Mouse (Mus musculus): ENCODE data around the gene Mark3. TPM values are rescaled to one million over a fixed set of nuclear protein-coding genes. Genes with fewer than 3 reads are reported as not detected.

Gene Mark3
- polyA plus RNA-seq, 1 experiment from 2014 or later: 42.1 TPM

DNA sequence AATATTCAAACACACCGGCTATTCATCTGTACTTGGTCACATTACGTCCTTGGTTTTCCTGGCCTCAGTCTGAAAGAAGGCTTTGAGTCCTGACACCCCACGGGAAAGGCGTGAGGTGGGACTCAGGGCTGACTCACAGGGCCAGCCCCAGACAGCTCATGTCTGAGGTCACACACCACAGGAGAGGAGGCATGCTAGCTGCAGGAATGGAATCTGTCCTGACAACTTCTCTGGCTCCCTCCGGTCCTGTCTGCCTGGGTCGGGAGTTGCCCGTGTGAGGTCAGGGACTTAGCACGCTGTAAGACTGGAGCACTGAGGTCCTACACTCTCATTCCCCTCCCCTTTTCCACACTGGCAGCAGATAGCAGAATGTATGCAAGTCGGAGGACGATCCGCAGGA lies 5.5 kb upstream of the Mark3 start:
- H3K27me3 ChIP-seq (ENCODE audit: poor library complexity, severe bottlenecking): no peaks in the 10 kb centered on the region
- H3K36me3 ChIP-seq (replicated peaks): peaks cover 5% of the 10 kb centered on the region; the same call in 1 of the 2 replicates
- no peak overlapping the region for H3K27ac ChIP-seq
- 82% methylated on average over 11 of the region's 11 CpGs for WGBS
- peaks cover 14% of the 10 kb centered on the region for H3K4me1 ChIP-seq
- H3K4me3 ChIP-seq: no peak overlapping the region
- no peaks in the 10 kb centered on the region for H3K9me3 ChIP-seq
- DNase-seq (ENCODE audit: extremely low spot score, low spot score): no peak

DNA sequence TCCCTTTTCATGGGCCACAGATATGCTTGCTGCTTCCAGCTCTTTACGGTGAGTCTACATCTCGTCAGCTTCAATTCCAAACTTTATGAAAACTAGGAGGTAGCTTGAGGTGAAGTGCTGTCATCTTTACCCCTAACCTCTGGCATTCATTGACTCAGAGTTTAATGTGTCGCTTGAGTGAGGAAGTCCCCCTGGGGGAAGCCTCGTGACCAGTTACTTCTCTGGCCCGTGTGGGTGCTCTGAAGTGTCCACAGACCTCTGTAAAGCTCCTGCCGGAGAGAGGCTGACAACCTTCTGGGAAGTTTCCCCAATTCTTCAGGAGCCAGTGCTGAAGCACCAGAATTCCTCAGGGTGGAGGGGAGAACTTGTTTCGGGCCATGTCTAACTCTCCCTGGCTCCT lies 1.9 kb upstream of the Mark3 start:
- no peaks in the 10 kb centered on the region for H3K9me3 ChIP-seq
- no peaks in the 10 kb centered on the region for H3K27me3 ChIP-seq (ENCODE audit: poor library complexity, severe bottlenecking)
- H3K4me3 ChIP-seq: no peak overlapping the region
- DNase-seq (ENCODE audit: extremely low spot score, low spot score): no peak
- peaks cover 14% of the 10 kb centered on the region for H3K36me3 ChIP-seq (replicated peaks)
- peaks cover 34% of the 10 kb centered on the region for H3K4me1 ChIP-seq
- H3K27ac ChIP-seq: no peak overlapping the region
- WGBS: 84% methylated on average over 7 of the region's 7 CpGs

DNA sequence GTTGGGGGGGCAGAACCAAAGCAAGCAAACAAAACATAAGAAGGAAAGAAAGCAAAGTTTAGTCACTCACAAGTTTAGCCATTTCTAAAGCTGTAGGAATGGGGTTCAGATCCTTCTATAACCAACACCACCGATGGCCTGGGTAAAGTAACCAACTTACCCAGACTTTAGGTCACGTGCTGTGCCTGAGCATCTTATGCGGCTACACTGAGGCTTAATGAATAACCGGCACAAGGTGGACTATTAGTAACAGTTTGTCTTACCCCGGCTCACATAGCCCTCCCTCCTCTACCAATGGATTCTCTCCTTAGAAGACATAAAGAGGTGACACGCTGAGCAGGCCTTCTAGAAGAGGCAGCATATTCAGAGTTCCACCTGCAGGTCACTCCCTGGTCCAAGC lies 1.0 kb upstream of the Mark3 start:
- Histone ChIP-seq H3K27me3 (ENCODE audit: poor library complexity, severe bottlenecking) (no peaks in the 10 kb centered on the region), H3K9me3 (no peaks in the 10 kb centered on the region), H3K4me3 (peak overlapping the region; percentile 100), H3K4me1 (peaks cover 34% of the 10 kb centered on the region), H3K36me3 (replicated peaks) (peaks cover 18% of the 10 kb centered on the region), H3K27ac (peak overlapping the region; percentile 97)
- no peak for DNase-seq (ENCODE audit: extremely low spot score, low spot score)
- 44% methylated on average over 6 of the region's 6 CpGs for WGBS

DNA sequence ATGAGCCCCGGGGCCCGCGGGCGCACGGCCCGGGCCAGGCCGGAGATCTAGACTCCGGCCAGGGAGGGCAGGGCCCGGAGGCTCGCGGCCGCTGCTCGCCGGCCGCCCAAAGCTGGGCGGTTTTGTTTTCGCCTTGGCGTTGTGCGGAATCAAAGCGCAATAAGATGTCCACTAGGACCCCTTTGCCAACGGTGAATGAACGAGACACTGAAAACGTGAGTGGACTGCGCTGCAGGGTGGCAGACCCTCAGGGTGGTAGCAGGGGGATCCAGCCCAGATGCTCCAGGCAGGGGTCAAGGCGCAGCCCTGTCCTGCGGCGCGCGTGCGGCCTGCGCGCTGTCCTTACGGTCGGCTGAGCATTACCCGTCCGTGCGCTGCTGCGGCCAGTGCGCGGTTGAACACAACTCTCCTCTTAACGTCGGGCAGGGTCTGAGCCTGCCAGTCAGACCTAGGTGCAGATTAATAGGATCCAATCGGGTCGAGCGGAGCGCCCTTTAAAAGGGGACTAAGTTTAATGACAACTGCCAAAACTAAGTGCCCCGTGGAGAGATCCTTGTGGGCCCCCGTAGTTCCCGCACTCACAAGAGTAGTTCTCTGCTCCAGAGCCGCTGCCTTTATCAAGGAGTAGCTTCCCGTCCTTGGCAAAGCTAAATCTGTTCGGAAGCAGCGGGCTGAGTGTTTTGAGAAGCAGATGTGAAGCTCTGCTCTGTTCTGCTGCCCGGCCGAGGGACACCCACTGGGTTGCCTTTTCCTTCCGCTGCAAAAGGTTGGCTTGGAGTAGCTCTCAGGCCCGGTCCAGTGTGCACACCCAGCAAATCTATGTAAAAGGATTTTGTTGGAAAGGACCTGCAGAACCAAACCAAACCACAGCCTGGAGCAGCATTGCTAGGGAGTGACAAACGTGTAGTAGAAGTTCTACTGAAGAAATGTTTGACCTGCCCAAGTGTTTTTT lies 840 bp downstream of the Mark3 start:
- Histone ChIP-seq H3K9me3 (no peaks in the 10 kb centered on the region), H3K36me3 (replicated peaks) (peaks cover 34% of the 10 kb centered on the region), H3K27ac (peak overlapping the region; percentile 97), H3K4me1 (peaks cover 34% of the 10 kb centered on the region), H3K4me3 (peak overlapping the region; percentile 100), H3K27me3 (ENCODE audit: poor library complexity, severe bottlenecking) (no peaks in the 10 kb centered on the region)
- WGBS: under 1% methylated on average over 58 of the region's 58 CpGs
- DNase-seq (ENCODE audit: extremely low spot score, low spot score): peak; percentile 53

DNA sequence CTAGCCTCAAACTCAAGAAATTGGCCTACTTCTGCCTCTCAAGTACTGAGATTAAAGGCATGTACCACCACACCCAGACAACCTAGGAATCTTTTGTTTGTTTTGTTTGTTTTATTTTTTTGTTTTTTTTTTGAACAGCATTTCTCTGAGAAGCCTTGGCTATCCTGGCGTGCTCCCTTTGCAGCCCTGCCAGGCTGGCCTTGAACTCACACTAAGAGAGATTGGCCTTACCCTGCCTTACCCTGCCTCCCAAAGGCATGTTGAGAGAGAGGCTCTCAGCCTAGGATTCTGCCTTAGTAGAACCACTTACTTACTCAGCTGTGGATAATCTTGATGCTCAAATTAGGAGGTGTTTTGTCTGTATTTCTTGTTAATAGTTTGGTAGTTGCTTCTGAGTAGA lies 8.7 kb downstream of the Mark3 start:
- no peak overlapping the region for H3K27ac ChIP-seq
- H3K4me3 ChIP-seq: no peak overlapping the region
- 92% methylated on average over 1 of the region's 1 CpGs for WGBS
- DNase-seq (ENCODE audit: extremely low spot score, low spot score): no peak
- peaks cover 9% of the 10 kb centered on the region for H3K4me1 ChIP-seq
- no peaks in the 10 kb centered on the region for H3K9me3 ChIP-seq
- H3K36me3 ChIP-seq (replicated peaks): peaks cover 28% of the 10 kb centered on the region
- H3K27me3 ChIP-seq (ENCODE audit: poor library complexity, severe bottlenecking): no peaks in the 10 kb centered on the region

DNA sequence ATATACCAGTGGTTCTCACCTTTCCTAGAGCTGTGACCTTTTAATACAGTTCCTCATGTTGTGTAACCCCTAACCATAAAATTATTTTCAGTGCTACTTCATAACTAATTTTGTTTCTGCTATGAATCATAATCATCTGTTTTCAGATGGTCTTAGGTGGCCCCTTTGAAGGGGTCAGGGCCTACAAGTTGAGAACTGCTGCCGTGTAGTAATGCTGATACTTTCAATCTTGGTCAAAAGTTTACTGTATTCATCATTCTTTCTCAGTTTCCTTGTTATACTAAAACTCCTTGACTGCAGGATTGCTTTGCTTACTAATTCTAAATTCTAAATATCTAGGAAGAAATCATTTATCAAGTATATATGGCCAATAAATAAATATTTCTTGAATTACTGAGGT lies 10.1 kb downstream of the Mark3 start:
- H3K4me3 ChIP-seq: no peak overlapping the region
- DNase-seq (ENCODE audit: extremely low spot score, low spot score): no peak
- 89% methylated on average over 1 of the region's 1 CpGs for WGBS
- no peaks in the 10 kb centered on the region for H3K27me3 ChIP-seq (ENCODE audit: poor library complexity, severe bottlenecking)
- H3K27ac ChIP-seq: no peak overlapping the region
- peaks cover 23% of the 10 kb centered on the region for H3K36me3 ChIP-seq (replicated peaks)
- H3K4me1 ChIP-seq: peaks cover 14% of the 10 kb centered on the region
- no peaks in the 10 kb centered on the region for H3K9me3 ChIP-seq

DNA sequence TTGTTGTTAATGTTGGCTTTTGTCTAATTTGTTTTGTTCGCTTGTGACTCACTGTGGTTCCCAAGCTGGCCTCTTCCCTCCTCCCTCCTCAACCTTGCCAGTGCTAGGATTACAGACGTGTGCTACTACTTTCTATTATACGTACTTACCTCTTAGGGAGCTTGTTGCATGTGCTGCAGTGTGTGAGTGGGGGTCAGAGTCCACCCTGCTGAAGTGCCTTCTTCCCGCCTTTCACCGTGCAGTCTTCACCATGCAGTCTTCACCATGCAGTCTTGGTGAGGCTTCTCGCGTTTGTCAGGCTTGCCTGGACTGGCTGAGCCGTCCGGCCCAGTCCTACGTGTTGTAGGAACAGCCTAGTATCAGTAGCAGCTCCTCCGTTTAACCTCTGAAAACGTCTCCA lies 12.9 kb downstream of the Mark3 start:
- H3K9me3 ChIP-seq: no peaks in the 10 kb centered on the region

DNA sequence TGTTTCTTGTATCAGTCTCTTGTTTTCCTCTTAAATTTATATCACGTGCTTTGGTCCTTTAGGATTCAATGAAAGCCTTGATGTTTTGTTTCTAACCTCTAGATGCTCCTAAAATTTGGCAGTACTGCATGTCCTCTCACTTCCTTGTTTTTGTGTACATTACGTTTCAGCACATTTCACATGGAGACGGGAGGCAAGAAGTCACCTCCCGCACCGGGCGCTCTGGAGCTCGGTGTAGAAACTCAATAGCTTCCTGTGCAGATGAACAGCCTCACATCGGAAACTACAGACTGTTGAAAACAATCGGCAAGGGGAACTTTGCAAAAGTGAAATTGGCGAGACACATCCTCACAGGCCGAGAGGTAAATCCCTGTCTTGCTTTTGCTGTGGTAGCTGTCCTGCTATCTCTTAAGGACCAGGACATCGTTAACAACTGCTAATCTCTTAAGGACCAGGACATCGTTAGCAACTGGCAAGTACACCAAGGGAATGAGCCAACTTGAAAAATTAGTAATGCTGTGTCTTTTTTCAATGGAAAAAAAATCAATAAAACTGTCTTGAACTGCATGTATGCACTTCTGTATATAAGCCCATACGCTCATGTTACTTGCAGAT lies 18.2 kb downstream of the Mark3 start:
- H3K27me3 ChIP-seq (ENCODE audit: poor library complexity, severe bottlenecking): no peaks in the 10 kb centered on the region
- H3K4me3 ChIP-seq: no peak overlapping the region
- no peak overlapping the region for H3K27ac ChIP-seq
- 0 out of 2 replicates have a peak, but pooled peaks cover 5% of the 10 kb centered on the region for H3K4me1 ChIP-seq
- 89% methylated on average over 14 of the region's 14 CpGs for WGBS
- H3K36me3 ChIP-seq (replicated peaks): peaks cover 63% of the 10 kb centered on the region
- DNase-seq (ENCODE audit: extremely low spot score, low spot score): no peak
- H3K9me3 ChIP-seq: no peaks in the 10 kb centered on the region

More for the DNA sequence above, 12.9 kb downstream of the Mark3 start:
- WGBS: 88% methylated on average over 12 of the region's 12 CpGs
- peaks cover 11% of the 10 kb centered on the region for H3K36me3 ChIP-seq (replicated peaks)
- H3K27me3 ChIP-seq (ENCODE audit: poor library complexity, severe bottlenecking): no peaks in the 10 kb centered on the region
- H3K4me1 ChIP-seq: peaks cover 14% of the 10 kb centered on the region
- no peak overlapping the region for H3K4me3 ChIP-seq
- DNase-seq (ENCODE audit: extremely low spot score, low spot score): no peak
- H3K27ac ChIP-seq: no peak overlapping the region

DNA sequence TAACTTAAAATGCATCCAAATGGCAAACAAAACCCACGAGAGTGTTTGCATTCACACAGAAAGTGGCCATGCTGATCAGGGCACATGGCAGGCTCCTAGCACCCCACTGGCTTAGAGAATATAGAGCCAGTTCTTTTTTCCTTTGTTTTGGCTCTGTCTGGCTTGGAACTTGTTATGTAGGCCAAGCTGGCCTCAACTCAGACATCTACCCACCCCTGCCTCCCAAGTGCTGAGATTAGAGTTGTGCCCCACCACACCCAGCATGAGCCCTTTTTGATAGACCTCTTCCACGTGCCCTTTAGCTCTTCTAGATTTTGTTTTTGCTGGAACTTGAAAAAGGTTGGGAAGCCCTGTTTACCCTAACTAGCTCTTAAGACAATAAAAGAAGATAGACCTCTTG lies 19.5 kb downstream of the Mark3 start:
- peaks cover 70% of the 10 kb centered on the region for H3K36me3 ChIP-seq (replicated peaks)
- 78% methylated on average over 2 of the region's 2 CpGs for WGBS
- H3K27me3 ChIP-seq (ENCODE audit: poor library complexity, severe bottlenecking): no peaks in the 10 kb centered on the region
- DNase-seq (ENCODE audit: extremely low spot score, low spot score): no peak
- no peak overlapping the region for H3K4me3 ChIP-seq
- no peaks in the 10 kb centered on the region for H3K9me3 ChIP-seq
- H3K27ac ChIP-seq: no peak overlapping the region
- no peaks in the 10 kb centered on the region for H3K4me1 ChIP-seq

DNA sequence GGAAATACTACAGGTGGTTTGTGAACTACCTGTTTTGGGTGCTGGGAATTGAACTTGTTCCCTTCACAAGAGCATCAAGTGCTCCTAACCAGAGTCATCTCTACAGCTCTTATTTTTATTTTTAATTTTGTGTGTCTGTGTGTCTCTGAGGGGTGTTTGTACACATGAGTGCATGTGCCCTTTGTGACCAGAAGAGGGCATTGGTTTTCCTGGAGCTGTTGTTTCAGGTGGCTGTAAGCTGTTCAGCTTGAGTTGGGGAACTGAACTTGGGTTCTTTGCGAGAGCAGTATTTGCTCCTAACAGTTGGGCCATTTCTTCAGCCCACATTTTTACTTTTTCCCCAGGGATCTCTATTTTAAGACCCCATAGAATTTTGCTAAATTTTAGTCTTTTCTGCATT lies 23.0 kb downstream of the Mark3 start:
- WGBS: 98% methylated on average over 1 of the region's 1 CpGs
- H3K36me3 ChIP-seq (replicated peaks): peaks cover 98% of the 10 kb centered on the region

DNA sequence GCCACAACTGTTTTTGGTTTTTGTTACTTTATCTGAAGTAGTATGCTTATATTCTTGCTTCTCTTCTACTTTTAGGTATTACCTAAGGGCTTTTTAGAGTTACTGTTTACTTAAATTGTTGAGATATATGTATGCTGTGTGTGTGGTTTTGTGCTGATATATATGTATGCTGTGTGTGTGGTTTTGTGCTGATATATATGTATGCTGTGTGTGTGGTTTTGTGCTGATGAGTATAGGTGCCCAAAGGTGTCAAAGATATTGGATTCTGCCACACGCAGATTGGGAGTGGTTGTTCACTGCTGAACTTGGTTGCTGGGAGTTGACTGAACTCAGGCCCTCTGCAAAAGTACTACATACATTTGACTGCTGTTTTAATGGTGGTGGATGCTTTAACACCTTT lies 24.6 kb downstream of the Mark3 start:
- Histone ChIP-seq H3K27me3 (ENCODE audit: poor library complexity, severe bottlenecking) (no peaks in the 10 kb centered on the region), H3K4me3 (no peak overlapping the region), H3K27ac (no peak overlapping the region), H3K9me3 (no peaks in the 10 kb centered on the region), H3K36me3 (replicated peaks) (peaks cover 98% of the 10 kb centered on the region), H3K4me1 (no peaks in the 10 kb centered on the region)
- 97% methylated on average over 1 of the region's 1 CpGs for WGBS
- DNase-seq (ENCODE audit: extremely low spot score, low spot score): no peak

More for the DNA sequence above, 23.0 kb downstream of the Mark3 start:
- no peak overlapping the region for H3K4me3 ChIP-seq
- no peaks in the 10 kb centered on the region for H3K9me3 ChIP-seq
- DNase-seq (ENCODE audit: extremely low spot score, low spot score): no peak
- no peaks in the 10 kb centered on the region for H3K27me3 ChIP-seq (ENCODE audit: poor library complexity, severe bottlenecking)
- H3K27ac ChIP-seq: no peak overlapping the region
- no peaks in the 10 kb centered on the region for H3K4me1 ChIP-seq

DNA sequence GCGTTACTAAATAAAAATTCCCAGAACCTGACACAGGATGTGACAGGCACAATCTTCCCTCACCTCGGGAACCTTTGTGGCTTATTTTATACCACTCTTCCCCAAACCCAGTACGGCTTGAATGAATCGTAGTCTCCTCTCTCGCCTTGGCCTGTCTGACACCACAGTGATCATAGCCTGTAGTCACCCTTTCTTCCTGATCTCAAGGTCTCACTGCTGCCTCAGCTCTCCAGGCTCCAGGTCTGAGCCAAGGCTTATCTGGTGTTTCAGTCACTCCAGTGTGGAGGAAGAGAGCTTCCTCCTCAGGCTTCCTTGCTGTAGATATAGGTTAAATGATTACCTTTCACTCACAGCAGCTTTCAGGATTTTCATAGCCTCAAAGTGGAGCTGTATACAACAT lies 25.3 kb downstream of the Mark3 start:
- H3K4me1 ChIP-seq: no peaks in the 10 kb centered on the region
- 94% methylated on average over 5 of the region's 5 CpGs for WGBS
- no peak overlapping the region for H3K27ac ChIP-seq
- H3K9me3 ChIP-seq: no peaks in the 10 kb centered on the region
- no peaks in the 10 kb centered on the region for H3K27me3 ChIP-seq (ENCODE audit: poor library complexity, severe bottlenecking)
- peaks cover 98% of the 10 kb centered on the region for H3K36me3 ChIP-seq (replicated peaks)
- H3K4me3 ChIP-seq: no peak overlapping the region
- DNase-seq (ENCODE audit: extremely low spot score, low spot score): no peak

DNA sequence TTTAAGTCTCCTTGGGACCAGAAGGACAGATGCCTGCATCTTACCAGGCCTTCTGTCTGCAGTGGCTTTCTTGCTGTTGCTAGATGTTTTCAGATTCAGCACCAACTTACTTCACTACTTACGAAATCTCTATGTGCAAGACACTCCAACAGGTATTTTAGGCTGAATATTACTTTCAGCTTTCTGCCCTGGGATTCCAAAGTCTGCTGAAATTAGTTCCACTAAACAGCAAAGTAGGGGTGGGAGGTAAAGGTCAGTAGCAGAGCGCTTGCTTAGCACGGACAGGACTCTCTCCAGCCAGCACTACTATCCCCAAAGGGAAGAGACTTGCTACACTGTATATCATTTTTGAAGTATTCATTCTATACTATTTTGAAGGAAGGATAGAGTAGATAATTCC lies 29.5 kb downstream of the Mark3 start:
- 91% methylated on average over 3 of the region's 3 CpGs for WGBS
- H3K9me3 ChIP-seq: no peaks in the 10 kb centered on the region
- H3K27ac ChIP-seq: no peak overlapping the region
- peaks cover 98% of the 10 kb centered on the region for H3K36me3 ChIP-seq (replicated peaks)
- H3K27me3 ChIP-seq (ENCODE audit: poor library complexity, severe bottlenecking): no peaks in the 10 kb centered on the region
- DNase-seq (ENCODE audit: extremely low spot score, low spot score): no peak
- H3K4me3 ChIP-seq: no peak overlapping the region
- H3K4me1 ChIP-seq: peaks cover 10% of the 10 kb centered on the region; the same call in 1 of the 2 replicates
